Mouse (Mus musculus) heart, embryonic 15.5 days (tissue): ENCODE data around the gene Lgals1. TPM values are rescaled to one million over a fixed set of nuclear protein-coding genes. Genes with fewer than 3 reads are reported as not detected.
A peak's percentile ranks its signal among the peaks of the same experiment; 100 is the strongest.

ENCODE experiments used
- ATAC-seq: fragments of 200-750 bp; cut with Nextera tagmentation; replicated peaks from 2 replicates; pipeline ENCODE4 v1.8.0; 2017; ENCODE audit warnings: low read depth, moderate TSS enrichment; ENCODE audit not compliant: insufficient number of reproducible peaks, insufficient read depth, low FRiP score
- H3K27ac ChIP-seq: fragments of 300-500 bp; sonication (generic); 2 replicates; pipeline ENCODE4 v1.5.1; 2015; ENCODE audit warnings: mild to moderate bottlenecking, inconsistent platforms
- H3K27me3 ChIP-seq: fragments of 300-500 bp; sonication (generic); 2 replicates; pipeline ENCODE4 v1.6.1; 2015; ENCODE audit warnings: inconsistent platforms
- H3K36me3 ChIP-seq: fragments of 300-500 bp; sonication (generic); 2 replicates; pipeline ENCODE4 v1.6.1; 2015; ENCODE audit warnings: mild to moderate bottlenecking, inconsistent platforms
- H3K4me1 ChIP-seq: fragments of 300-500 bp; sonication (generic); replicated peaks from 2 replicates; pipeline ENCODE4 v1.6.1; 2015; ENCODE audit warnings: inconsistent platforms
- H3K4me2 ChIP-seq: fragments of 300-500 bp; sonication (generic); 2 replicates; pipeline ENCODE4 v1.6.1; 2015; ENCODE audit warnings: inconsistent platforms, mild to moderate bottlenecking, moderate library complexity
- H3K4me3 ChIP-seq: fragments of 300-500 bp; sonication (generic); 2 replicates; pipeline ENCODE4 v1.5.1; 2015; ENCODE audit warnings: mild to moderate bottlenecking, inconsistent platforms
- H3K9ac ChIP-seq: fragments of 300-500 bp; sonication (generic); 2 replicates; pipeline ENCODE4 v1.6.1; 2015; ENCODE audit warnings: mild to moderate bottlenecking, inconsistent platforms
- H3K9me3 ChIP-seq: fragments of 300-500 bp; sonication (generic); replicated peaks from 2 replicates; pipeline ENCODE4 v1.6.1; 2016; ENCODE audit warnings: inconsistent platforms
- WGBS: fragments of 180-500 bp; shearing (Covaris S2); methylation state at CpG from one replicate; pipeline ENCODE4 v1.1.7; 2015; ENCODE audit warnings: mixed read lengths; 5-methylcytosine and 5-hydroxymethylcytosine counted together
- microRNA-seq: library from miRNA; unstranded; fragments of <30 nt; microRNA quantifications from one replicate; pipeline ENCODE4, GENCODE M21; 2016
- polyA plus RNA-seq: library from polyadenylated mRNA; unstranded; fragments of >200 nt; fragmentation: Nextera tagmentation; extraction: Ambion mirVana; gene quantifications from 2 replicates; pipeline ENCODE4 v1.2.1, GENCODE M21; 2015

Lgals1 gene
- polyA plus RNA-seq, 1 experiment from 2014 or later: 862 TPM

DNA sequence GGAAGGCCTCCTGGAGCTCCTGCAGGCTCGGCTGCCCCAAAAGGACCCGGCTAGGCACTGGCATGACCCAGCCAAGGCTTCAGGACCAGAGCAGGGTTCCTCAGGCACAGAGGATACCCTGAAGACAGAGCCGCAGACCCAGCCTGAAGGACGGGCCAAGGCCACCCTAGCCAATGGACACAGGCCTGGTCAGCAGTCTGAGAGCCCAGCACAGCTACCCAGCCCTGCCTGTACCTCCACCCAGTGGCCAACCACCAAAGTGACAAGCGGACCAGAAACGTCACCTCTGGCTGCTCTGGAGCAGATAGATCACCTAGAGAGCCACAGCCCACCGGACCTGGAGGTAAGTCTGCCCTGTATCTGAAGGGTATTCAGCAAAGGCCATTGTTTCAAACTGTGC, 47.4 kb downstream of the Lgals1 start:
- no peak for ATAC-seq
- Histone ChIP-seq H3K36me3 (no peaks in the 10 kb centered on the region), H3K9ac (no peak overlapping the region), H3K4me3 (no peak overlapping the region), H3K27me3 (no peaks in the 10 kb centered on the region), H3K27ac (no peak overlapping the region), H3K9me3 (no peaks in the 10 kb centered on the region), H3K4me2 (no peak overlapping the region), H3K4me1 (peaks cover 8% of the 10 kb centered on the region)
- WGBS: 60% methylated on average over 7 of the region's 7 CpGs

DNA sequence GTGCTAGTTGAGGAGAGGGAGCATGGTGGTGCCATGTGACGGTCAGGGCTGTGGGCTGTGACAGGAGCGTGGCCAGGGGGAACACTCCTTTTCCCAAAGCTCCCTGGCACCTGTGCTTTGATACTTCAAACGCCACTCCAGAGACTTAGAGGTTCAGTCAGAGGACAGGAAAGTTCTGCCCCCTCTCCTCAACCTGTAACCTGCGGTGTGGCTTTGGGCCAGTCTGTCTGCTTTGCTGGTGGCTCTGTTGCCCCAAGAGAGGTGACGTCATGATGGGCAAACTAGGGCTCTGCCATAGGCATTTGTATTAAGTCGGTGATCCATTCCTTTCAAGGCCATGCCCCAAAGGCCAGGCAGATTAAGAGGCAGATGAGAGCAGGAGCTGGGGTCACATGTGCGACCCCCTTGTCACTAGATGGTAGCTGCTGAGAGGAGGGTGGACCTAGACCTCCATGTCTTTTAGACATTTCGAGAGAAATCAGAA, 51.2 kb downstream of the Lgals1 start:
- WGBS: 86% methylated on average over 8 of the region's 8 CpGs
- Histone ChIP-seq H3K9me3 (no peaks in the 10 kb centered on the region), H3K27ac (no peak overlapping the region), H3K27me3 (no peaks in the 10 kb centered on the region), H3K4me3 (no peak overlapping the region), H3K9ac (no peak overlapping the region), H3K4me1 (peaks cover 28% of the 10 kb centered on the region), H3K4me2 (no peak overlapping the region), H3K36me3 (no peaks in the 10 kb centered on the region)
- no peak for ATAC-seq

DNA sequence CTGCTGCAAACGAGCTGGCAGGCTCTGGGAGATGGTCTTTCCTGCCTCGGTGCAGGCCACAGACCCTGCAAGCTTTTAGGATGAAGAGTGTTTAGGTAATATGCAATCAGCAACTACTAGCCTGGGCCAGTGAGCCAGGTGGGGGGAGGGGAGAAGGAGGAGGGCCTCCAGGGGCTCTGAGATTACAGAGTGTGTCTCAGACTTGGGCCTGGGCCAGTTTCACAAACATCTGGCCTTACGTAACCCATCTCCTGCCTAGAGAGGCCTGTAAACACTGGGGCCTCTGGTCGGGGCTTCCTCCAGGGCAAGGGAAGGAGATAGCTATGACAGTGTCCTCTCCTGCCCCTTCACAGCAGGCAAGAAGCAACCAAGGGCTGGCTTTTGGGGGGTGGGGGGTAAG, 52.4 kb downstream of the Lgals1 start:
- H3K4me1 ChIP-seq: peaks cover 35% of the 10 kb centered on the region
- H3K9ac ChIP-seq: peak overlapping the region; percentile 30; the same call in 1 of the 2 replicates
- H3K27me3 ChIP-seq: no peaks in the 10 kb centered on the region
- 6% methylated on average over 4 of the region's 4 CpGs for WGBS
- no peaks in the 10 kb centered on the region for H3K9me3 ChIP-seq
- ATAC-seq: peak; percentile 50
- no peaks in the 10 kb centered on the region for H3K36me3 ChIP-seq
- H3K4me2 ChIP-seq: 0 out of 2 replicates have a peak overlapping the region, but pooled peaks have one; percentile 8
- H3K27ac ChIP-seq: peak overlapping the region; percentile 61
- no peak overlapping the region for H3K4me3 ChIP-seq

Small RNA genes within 50 kb of the gene (microRNA-seq; reads per million reads assigned to microRNA genes)
- 0.63 reads per million for gene Mir6955

Other genes starting within 250 kb of the Lgals1 start
- gene Elfn2, start 208.0 kb upstream of the Lgals1 start, polyA plus RNA-seq: 0.10 and 0.19 TPM in 2 replicates
- 13.6 and 21.0 TPM in 2 replicates for gene Mfng, start 153.2 kb upstream of the Lgals1 start, polyA plus RNA-seq
- gene Card10, start 123.7 kb upstream of the Lgals1 start, polyA plus RNA-seq: 5.7 and 7.6 TPM in 2 replicates
- gene Cdc42ep1, start 84.1 kb upstream of the Lgals1 start, polyA plus RNA-seq: 32.0 and 40.4 TPM in 2 replicates
- 0.43 and 0.45 TPM in 2 replicates for gene Lgals2, start 71.2 kb upstream of the Lgals1 start, polyA plus RNA-seq
- 39.7 and 48.4 TPM in 2 replicates for gene Gga1, start 49.5 kb upstream of the Lgals1 start, polyA plus RNA-seq
- gene Gm49510, start 27.1 kb upstream of the Lgals1 start, polyA plus RNA-seq: 0.53 TPM in 1 of 2 replicates, not detected in the other
- 15.1 and 24.5 TPM in 2 replicates for gene Sh3bp1, start 27.0 kb upstream of the Lgals1 start, polyA plus RNA-seq
- 16.2 and 20.4 TPM in 2 replicates for gene Pdxp, start 12.8 kb upstream of the Lgals1 start, polyA plus RNA-seq
- gene Nol12, start 8.2 kb downstream of the Lgals1 start, polyA plus RNA-seq: 29.9 and 30.3 TPM in 2 replicates
- gene Triobp, start 21.0 kb downstream of the Lgals1 start, polyA plus RNA-seq: 36.8 and 54.5 TPM in 2 replicates
- 289 and 300 TPM in 2 replicates for gene H1f0, start 101.7 kb downstream of the Lgals1 start, polyA plus RNA-seq
- not detected in 2 replicates for gene Galr3, start 115.2 kb downstream of the Lgals1 start, polyA plus RNA-seq
- 20.4 and 31.6 TPM in 2 replicates for gene Ankrd54, start 136.2 kb downstream of the Lgals1 start, polyA plus RNA-seq
- 131 and 151 TPM in 2 replicates for gene Eif3l, start 148.5 kb downstream of the Lgals1 start, polyA plus RNA-seq
- gene Micall1, start 182.2 kb downstream of the Lgals1 start, polyA plus RNA-seq: 20.2 and 23.3 TPM in 2 replicates
- gene Polr2f, start 214.3 kb downstream of the Lgals1 start, polyA plus RNA-seq: 207 and 240 TPM in 2 replicates
- gene 1700088E04Rik, start 214.5 kb downstream of the Lgals1 start, polyA plus RNA-seq: 7.4 and 8.1 TPM in 2 replicates
- gene Sox10, start 238.5 kb downstream of the Lgals1 start, polyA plus RNA-seq: 0.45 and 1.3 TPM in 2 replicates